Mouse (Mus musculus) thymus, adult 2 months (tissue): ENCODE measurements at regions not wholly inside any gene's neighbourhood (a gene's known extent, or its start where the extent isn't known, plus 50 kb on each side); places are given as distances from the start of the nearest gene placed in this dataset.

Experiments used
- CTCF ChIP-seq: fragments of 200-500 bp; IDR thresholded peaks from 2 replicates; pipeline ENCODE4 v1.5.1; 2012; ENCODE audit warnings: mild to moderate bottlenecking, control low read depth, low read length, moderate library complexity, borderline replicate concordance; ENCODE audit not compliant: control insufficient read depth, poor library complexity, insufficient read depth; ENCODE audit errors: extremely low read depth
- POLR2A ChIP-seq: fragments of 200-500 bp; IDR thresholded peaks from 2 replicates; pipeline ENCODE4 v1.6.1; 2012; ENCODE audit warnings: mild to moderate bottlenecking, low read length, control low read depth, moderate library complexity; ENCODE audit not compliant: control insufficient read depth, poor library complexity, insufficient read depth; ENCODE audit errors: extremely low read depth

DNA sequence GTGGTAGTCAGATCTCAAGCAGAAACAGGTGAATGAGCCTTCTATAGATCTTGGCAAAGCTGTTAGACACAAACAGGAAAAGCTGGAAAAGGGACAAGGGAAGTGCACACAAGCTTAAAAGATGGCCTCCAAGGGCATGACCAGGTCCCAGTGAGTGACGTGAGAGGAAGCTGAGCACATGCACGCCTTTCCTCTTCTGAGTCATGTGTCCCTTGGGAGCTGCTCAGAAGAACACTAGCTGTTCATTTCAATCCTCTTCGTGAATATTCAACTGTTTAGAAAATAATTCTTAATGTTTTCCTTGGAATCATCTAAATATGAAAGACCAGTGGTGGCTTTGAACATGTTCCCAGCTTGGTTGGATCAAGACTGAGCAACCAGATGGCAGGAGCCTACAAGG lies 103.0 kb upstream of the Far2 start:
- TF ChIP-seq CTCF (no peak), POLR2A (no peak)
